7 mouse cellular contexts compared by ENCODE assay signal in the genomic region with DNA sequence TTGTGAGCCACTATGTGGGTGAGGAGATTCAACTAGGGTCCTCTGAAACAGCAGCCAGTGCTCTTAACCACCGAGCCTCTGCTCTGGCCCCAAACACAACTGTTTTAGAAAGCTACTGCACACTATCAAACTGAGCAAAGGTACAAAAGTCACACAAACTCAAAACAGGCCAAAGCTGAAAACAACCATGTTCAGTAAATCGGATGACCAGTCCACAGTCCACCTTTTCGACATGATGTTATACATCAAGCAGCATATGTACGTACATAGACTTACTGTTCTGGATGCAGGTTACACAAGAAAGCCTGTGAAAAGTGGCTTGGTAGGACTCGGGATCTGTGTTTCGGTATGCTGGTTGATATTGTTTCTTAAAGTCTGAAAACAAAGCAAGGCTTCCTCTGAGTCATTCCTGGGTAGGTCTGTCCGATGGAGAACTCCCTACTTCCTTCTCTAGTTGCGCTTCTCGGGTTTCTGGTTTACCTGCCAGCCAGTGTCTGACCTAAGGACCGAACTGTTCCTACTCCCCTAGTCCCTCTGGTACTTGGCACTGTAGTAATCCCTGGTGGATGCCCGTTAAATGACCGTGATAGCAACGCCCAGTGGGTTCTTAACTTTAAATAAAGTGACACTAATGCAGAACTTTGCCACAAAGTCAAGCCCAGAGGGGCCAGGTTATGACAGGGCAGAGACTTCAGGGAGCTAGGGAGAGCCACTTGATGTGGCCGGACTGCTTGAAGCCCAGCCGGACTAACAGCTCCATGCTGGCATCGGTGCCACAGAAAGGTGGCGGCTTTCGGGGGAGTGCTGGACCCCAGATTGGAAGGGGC. TPM values are rescaled to one million over a fixed set of nuclear protein-coding genes. Genes with fewer than 3 reads are reported as not detected.
DNase-seq lines count a peak whose midpoint lies in the region; ATAC-seq lines count a peak whose summit lies in the region.

No protein-coding gene starts in this region.

- no peak for DNase-seq in lung, postnatal 14 days
- DNase-seq in embryonic facial prominence, embryonic 11.5 days (ENCODE audit: low spot score): peak; percentile 3
- DNase-seq in adrenal gland, postnatal 10 days: no peak
- no peak for DNase-seq in layer of hippocampus, postnatal 10 days (ENCODE audit: low spot score in 2 of 2)

- H3K27ac ChIP-seq in lung, embryonic 15.5 days: peak overlapping the region; percentile 48; the same call in 1 of the 2 replicates
- 0 out of 2 replicates have a peak overlapping the region, but pooled peaks have one; percentile 32 for H3K27ac ChIP-seq in embryonic facial prominence, embryonic 11.5 days (replicated peaks; ENCODE audit: low read depth, low read length)
- H3K27ac ChIP-seq in hindbrain, embryonic 16.5 days (ENCODE audit: low read depth, low read length): no peak overlapping the region
- H3K27ac ChIP-seq in midbrain, embryonic 13.5 days: no peak overlapping the region

- peak overlapping the region; percentile 74 for H3K4me2 ChIP-seq in lung, embryonic 15.5 days
- peak overlapping the region; percentile 82 for H3K4me2 ChIP-seq in embryonic facial prominence, embryonic 11.5 days (ENCODE audit: low read depth, low read length)
- H3K4me2 ChIP-seq in hindbrain, embryonic 16.5 days (ENCODE audit: low read length): peak overlapping the region; percentile 83
- H3K4me2 ChIP-seq in midbrain, embryonic 13.5 days (replicated peaks): peak overlapping the region; percentile 67

- ATAC-seq in lung, embryonic 15.5 days (ENCODE audit: borderline replicate concordance, extremely low read depth, low FRiP score, low TSS enrichment): peak; percentile 61
- peak; percentile 25; the same call in 1 of the 2 replicates for ATAC-seq in embryonic facial prominence, embryonic 11.5 days (replicated peaks; ENCODE audit: insufficient number of reproducible peaks, low FRiP score, low TSS enrichment, low read depth)
- ATAC-seq in hindbrain, embryonic 16.5 days: peak; percentile 50
- peak; percentile 64; the same call in 1 of the 2 replicates for ATAC-seq in midbrain, embryonic 13.5 days

- H3K9me3 ChIP-seq in lung, embryonic 15.5 days: no peaks in the 10 kb centered on the region
- no peaks in the 10 kb centered on the region for H3K9me3 ChIP-seq in embryonic facial prominence, embryonic 11.5 days (replicated peaks; ENCODE audit: control insufficient read depth, low read length)
- no peaks in the 10 kb centered on the region for H3K9me3 ChIP-seq in hindbrain, embryonic 16.5 days (ENCODE audit: control insufficient read depth, low read length)
- H3K9me3 ChIP-seq in midbrain, embryonic 13.5 days: no peaks in the 10 kb centered on the region

- H3K36me3 ChIP-seq in lung, embryonic 15.5 days: 0 out of 2 replicates have a peak, but pooled peaks cover under 1% of the 10 kb centered on the region
- no peaks in the 10 kb centered on the region for H3K36me3 ChIP-seq in embryonic facial prominence, embryonic 11.5 days (replicated peaks; ENCODE audit: control insufficient read depth, insufficient read depth, low read depth, low read length)
- H3K36me3 ChIP-seq in hindbrain, embryonic 16.5 days (ENCODE audit: control insufficient read depth, insufficient read depth, low read length): no peaks in the 10 kb centered on the region
- peaks cover under 1% of the 10 kb centered on the region; the same call in 1 of the 2 replicates for H3K36me3 ChIP-seq in midbrain, embryonic 13.5 days

- H3K4me1 ChIP-seq in lung, embryonic 15.5 days: peaks cover 7% of the 10 kb centered on the region; the same call in 1 of the 2 replicates
- H3K4me1 ChIP-seq in embryonic facial prominence, embryonic 11.5 days (ENCODE audit: control insufficient read depth, insufficient read depth, low read length): no peaks in the 10 kb centered on the region
- H3K4me1 ChIP-seq in hindbrain, embryonic 16.5 days (ENCODE audit: control insufficient read depth, insufficient read depth, low read depth, low read length): peaks cover 9% of the 10 kb centered on the region
- peaks cover 18% of the 10 kb centered on the region for H3K4me1 ChIP-seq in midbrain, embryonic 13.5 days (replicated peaks)

- 21% methylated on average over 18 of the region's 18 CpGs for WGBS in lung, embryonic 15.5 days
- 24% methylated on average over 18 of the region's 18 CpGs for WGBS in embryonic facial prominence, embryonic 11.5 days
- WGBS in hindbrain, embryonic 16.5 days: 26% methylated on average over 18 of the region's 18 CpGs
- WGBS in midbrain, embryonic 13.5 days: 27% methylated on average over 18 of the region's 18 CpGs

- H3K4me3 ChIP-seq in lung, embryonic 15.5 days: peak overlapping the region; percentile 64
- H3K4me3 ChIP-seq in embryonic facial prominence, embryonic 11.5 days (ENCODE audit: low read depth, low read length): peak overlapping the region; percentile 71
- H3K4me3 ChIP-seq in hindbrain, embryonic 16.5 days (ENCODE audit: low read length): peak overlapping the region; percentile 64
- H3K4me3 ChIP-seq in midbrain, embryonic 13.5 days (replicated peaks): peak overlapping the region; percentile 53

- no peaks in the 10 kb centered on the region for H3K27me3 ChIP-seq in lung, embryonic 15.5 days
- no peaks in the 10 kb centered on the region for H3K27me3 ChIP-seq in embryonic facial prominence, embryonic 11.5 days (ENCODE audit: control insufficient read depth, insufficient read depth, low read length)
- H3K27me3 ChIP-seq in hindbrain, embryonic 16.5 days (replicated peaks; ENCODE audit: control insufficient read depth, insufficient read depth, low read length): no peaks in the 10 kb centered on the region
- H3K27me3 ChIP-seq in midbrain, embryonic 13.5 days: no peaks in the 10 kb centered on the region

- H3K9ac ChIP-seq in lung, embryonic 15.5 days: peak overlapping the region; percentile 65
- peak overlapping the region; percentile 80 for H3K9ac ChIP-seq in embryonic facial prominence, embryonic 11.5 days (replicated peaks; ENCODE audit: low read length)
- peak overlapping the region; percentile 76 for H3K9ac ChIP-seq in hindbrain, embryonic 16.5 days (ENCODE audit: low read depth, low read length)
- H3K9ac ChIP-seq in midbrain, embryonic 13.5 days (replicated peaks): peak overlapping the region; percentile 73

RNA-seq across cellular contexts. Expression of a gene that starts 0.8 kb away (rescaled TPM):
- 113 and 118 TPM in 2 replicates for polyA plus RNA-seq in lung, embryonic 15.5 days (2015; fragmentation: Nextera tagmentation; extraction: Ambion mirVana)
- 104 and 112 TPM in 2 replicates for polyA plus RNA-seq in embryonic facial prominence, embryonic 11.5 days (2014; fragmentation: Nextera tagmentation; extraction: Ambion mirVana)
- polyA plus RNA-seq in hindbrain, embryonic 16.5 days (2015; fragmentation: Nextera tagmentation; extraction: Ambion mirVana): 63.4 and 71.8 TPM in 2 replicates
- 69.9 and 79.9 TPM in 2 replicates for polyA plus RNA-seq in midbrain, embryonic 13.5 days (2015; fragmentation: Nextera tagmentation; extraction: Ambion mirVana)
- total RNA-seq in adrenal gland, postnatal 10 days (2021): 100 to 1,000 TPM; 128 to 136 TPM
- 10 to 100 TPM; 53.9 to 58.0 TPM for total RNA-seq in layer of hippocampus, postnatal 10 days (2021)

RNA-seq across cellular contexts. Expression of a gene that starts 0.9 kb away (rescaled TPM):
- 10.6 and 14.0 TPM in 2 replicates for polyA plus RNA-seq in lung, embryonic 15.5 days (2015; fragmentation: Nextera tagmentation; extraction: Ambion mirVana)
- polyA plus RNA-seq in embryonic facial prominence, embryonic 11.5 days (2014; fragmentation: Nextera tagmentation; extraction: Ambion mirVana): 11.6 and 15.3 TPM in 2 replicates
- 4.5 and 5.8 TPM in 2 replicates for polyA plus RNA-seq in hindbrain, embryonic 16.5 days (2015; fragmentation: Nextera tagmentation; extraction: Ambion mirVana)
- 6.7 and 6.9 TPM in 2 replicates for polyA plus RNA-seq in midbrain, embryonic 13.5 days (2015; fragmentation: Nextera tagmentation; extraction: Ambion mirVana)
- total RNA-seq in adrenal gland, postnatal 10 days (2021): 1 to 10 TPM; 8.0 to 8.4 TPM
- 1 to 10 TPM; 2.4 to 3.4 TPM for total RNA-seq in layer of hippocampus, postnatal 10 days (2021)

RNA-seq across cellular contexts. Expression of a gene that starts 11.7 kb away (rescaled TPM):
- polyA plus RNA-seq in lung, embryonic 15.5 days (2015; fragmentation: Nextera tagmentation; extraction: Ambion mirVana): 37.9 and 43.0 TPM in 2 replicates
- polyA plus RNA-seq in embryonic facial prominence, embryonic 11.5 days (2014; fragmentation: Nextera tagmentation; extraction: Ambion mirVana): 28.7 and 34.0 TPM in 2 replicates
- 48.0 and 51.4 TPM in 2 replicates for polyA plus RNA-seq in hindbrain, embryonic 16.5 days (2015; fragmentation: Nextera tagmentation; extraction: Ambion mirVana)
- polyA plus RNA-seq in midbrain, embryonic 13.5 days (2015; fragmentation: Nextera tagmentation; extraction: Ambion mirVana): 48.4 and 49.2 TPM in 2 replicates
- total RNA-seq in adrenal gland, postnatal 10 days (2021): 100 to 1,000 TPM in 1 of 2 experiments, 10 to 100 TPM in 1; 93.6 to 102 TPM
- 10 to 100 TPM; 43.2 to 43.7 TPM for total RNA-seq in layer of hippocampus, postnatal 10 days (2021)

RNA-seq across cellular contexts. Expression of a gene that starts 23.3 kb away (rescaled TPM):
- 92.6 and 93.1 TPM in 2 replicates for polyA plus RNA-seq in lung, embryonic 15.5 days (2015; fragmentation: Nextera tagmentation; extraction: Ambion mirVana)
- 90.5 and 93.3 TPM in 2 replicates for polyA plus RNA-seq in embryonic facial prominence, embryonic 11.5 days (2014; fragmentation: Nextera tagmentation; extraction: Ambion mirVana)
- polyA plus RNA-seq in hindbrain, embryonic 16.5 days (2015; fragmentation: Nextera tagmentation; extraction: Ambion mirVana): 73.5 and 74.4 TPM in 2 replicates
- polyA plus RNA-seq in midbrain, embryonic 13.5 days (2015; fragmentation: Nextera tagmentation; extraction: Ambion mirVana): 86.4 and 88.0 TPM in 2 replicates
- total RNA-seq in adrenal gland, postnatal 10 days (2021): 10 to 100 TPM; 25.3 to 29.3 TPM
- 10 to 100 TPM; 15.3 to 19.7 TPM for total RNA-seq in layer of hippocampus, postnatal 10 days (2021)

Comparison
In these comparisons a context has a peak if more than half of its experiments do, and no peak if none do; other contexts are left out.
1. H3K27ac ChIP-seq: peak in lung, embryonic 15.5 days (single experiment) and embryonic facial prominence, embryonic 11.5 days (single experiment); none in hindbrain, embryonic 16.5 days (single experiment) and midbrain, embryonic 13.5 days (single experiment).
2. Peak in every context shown above with its lines, with median percentiles within 50 percentile points of each other: ATAC-seq, H3K4me2 ChIP-seq, H3K4me3 ChIP-seq and H3K9ac ChIP-seq.